Mouse (Mus musculus) fibroblast of lung, adult 2 months (primary cell): ENCODE data around the gene Myh11.
"Not testable (repeated sequence)": the region's sequence is repeated elsewhere in the genome, so short reads cannot be mapped to it uniquely, and the experiment has no call there.

ENCODE experiments used
- DNase-seq: peaks from one replicate; pipeline ENCODE4 v3.0.0-alpha.2; 2011; ENCODE audit warnings: low read depth

Gene Myh11

GRCm38 (mm10) chr16:14162988-14163416 lies 128.2 kb downstream of the Myh11 start, which contains the start of the genes Nde1 and Marf1:
Gene Nde1 (plus strand): TSS chr16:14163275.
Gene Marf1 (minus strand): TSS chr16:14163351.
- peak; percentile 82 for DNase-seq

- DNase-seq: no peak
These were observed 130.2 kb downstream of the Myh11 start for GRCm38 (mm10) chr16:14160941-14161340.

GRCm38 (mm10) chr16:14159746-14160131 lies 131.4 kb downstream of the Myh11 start:
- DNase-seq: peak; percentile 65

- DNase-seq: peak; percentile 96
These were observed 132.0 kb downstream of the Myh11 start for GRCm38 (mm10) chr16:14158936-14159745.

GRCm38 (mm10) chr16:14158536-14158935 lies 132.6 kb downstream of the Myh11 start:
- no peak for DNase-seq

- no peak for DNase-seq
These were observed 134.9 kb downstream of the Myh11 start for GRCm38 (mm10) chr16:14156312-14156711.

- DNase-seq: not testable (repeated sequence)
These were observed 135.5 kb downstream of the Myh11 start for GRCm38 (mm10) chr16:14155638-14156037.

- DNase-seq: no peak
These were observed 139.5 kb downstream of the Myh11 start for GRCm38 (mm10) chr16:14151718-14152117.

- DNase-seq: no peak
These were observed 143.5 kb downstream of the Myh11 start for GRCm38 (mm10) chr16:14147712-14148111.
